Mouse (Mus musculus): ENCODE results near the gene Slx4ip. TPM values are rescaled to one million over a fixed set of nuclear protein-coding genes. Genes with fewer than 3 reads are reported as not detected.

Slx4ip gene
- total RNA-seq, 2 experiments from 2014 or later: 9.6 to 10.4 TPM

DNA sequence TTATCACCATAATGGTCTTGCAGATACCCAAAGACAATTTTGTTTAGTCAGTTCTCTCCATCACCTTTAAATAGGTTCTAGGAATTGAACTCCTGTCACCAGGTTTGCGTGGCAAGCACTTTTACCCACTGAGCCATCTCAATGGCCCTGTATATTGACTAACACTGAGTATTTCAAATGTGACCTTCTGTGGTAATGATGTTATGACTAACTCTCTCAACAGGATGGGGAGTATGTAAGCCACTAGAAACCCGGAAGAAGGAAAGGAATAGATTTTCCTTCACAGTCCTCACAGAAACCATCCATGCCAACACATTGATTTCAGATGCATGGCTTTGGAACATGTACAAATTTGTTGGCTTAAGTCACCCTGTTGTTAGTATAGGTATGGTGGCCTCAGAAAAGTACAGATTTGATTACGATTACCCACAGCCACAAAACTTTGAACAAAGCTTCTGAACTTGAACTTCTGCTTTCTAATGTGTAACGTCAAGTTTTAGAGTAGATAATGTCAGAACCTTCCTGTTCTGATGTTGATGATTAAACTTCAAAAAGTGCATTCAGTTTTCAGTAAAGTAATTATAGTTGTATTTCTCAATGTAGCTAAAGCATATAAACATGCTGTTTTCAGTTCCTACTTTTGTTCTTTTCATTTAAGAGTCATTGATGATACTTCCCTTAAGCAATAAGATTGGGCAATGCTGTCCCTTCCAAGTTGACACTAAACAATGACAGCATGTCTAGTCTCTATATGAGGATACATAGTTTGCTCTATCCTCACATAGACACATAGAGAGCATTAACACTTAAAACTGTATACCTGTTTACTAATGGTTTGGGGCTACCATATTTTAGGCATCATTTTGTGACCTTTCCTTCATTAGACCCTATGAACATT lies 45.6 kb downstream of the Slx4ip start:
- DNase-seq (ENCODE audit: extremely low spot score in 1 of 2, low spot score in 2 of 2): no peak
- intact Hi-C loops (cut with DNase I): no loop called here

- intact Hi-C loops (cut with DNase I): no loop called here
- no peak for DNase-seq (ENCODE audit: extremely low spot score in 1 of 2, low spot score in 2 of 2)
Observed at GRCm38 (mm10) chr2:136938249-136938648, 47.2 kb downstream of the Slx4ip start.

- DNase-seq (ENCODE audit: extremely low spot score in 1 of 2, low spot score in 2 of 2): no peak
- intact Hi-C loops (cut with DNase I): no loop called here
Observed at GRCm38 (mm10) chr2:136946297-136946696, 55.3 kb downstream of the Slx4ip start.

- intact Hi-C loops (cut with DNase I): no loop called here
- DNase-seq (ENCODE audit: extremely low spot score in 1 of 2, low spot score in 2 of 2): no peak
Observed at GRCm38 (mm10) chr2:136947500-136947899, 56.5 kb downstream of the Slx4ip start.

- DNase-seq (ENCODE audit: extremely low spot score in 1 of 2, low spot score in 2 of 2): peak; percentile 5 to 53
- intact Hi-C loops (cut with DNase I): no loop called here
Observed at GRCm38 (mm10) chr2:136947937-136948336, 56.9 kb downstream of the Slx4ip start.

- intact Hi-C loops (cut with DNase I): no loop called here
- no peak for DNase-seq (ENCODE audit: extremely low spot score in 1 of 2, low spot score in 2 of 2)
Observed at GRCm38 (mm10) chr2:136952238-136952637, 61.2 kb downstream of the Slx4ip start.

- no peak for DNase-seq (ENCODE audit: extremely low spot score in 1 of 2, low spot score in 2 of 2)
- intact Hi-C loops (cut with DNase I): no loop called here
Observed at GRCm38 (mm10) chr2:136955726-136956571, 64.9 kb downstream of the Slx4ip start.

DNA sequence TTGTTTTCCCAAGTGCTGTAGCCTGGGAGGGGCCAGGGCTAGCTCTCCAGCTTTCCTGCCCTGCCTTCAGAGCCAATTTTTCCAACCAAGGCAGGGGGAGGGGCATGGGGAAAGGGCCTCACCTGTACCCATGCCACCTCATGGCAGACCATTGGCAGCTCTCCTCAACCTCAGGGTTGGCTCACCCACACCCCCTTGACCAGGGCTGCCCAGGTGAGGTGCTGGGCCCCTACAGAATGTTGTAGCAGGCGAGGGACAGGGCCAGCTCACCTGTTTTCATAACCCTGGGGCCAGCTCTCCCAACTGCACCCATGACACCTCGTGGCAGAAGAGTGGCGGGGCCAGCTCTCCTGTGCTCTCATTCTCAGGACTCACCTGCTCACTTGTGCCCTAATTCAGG lies 67.7 kb downstream of the Slx4ip start:
- DNase-seq (ENCODE audit: extremely low spot score in 1 of 2, low spot score in 2 of 2): no peak
- intact Hi-C loops (cut with DNase I): no loop called here

DNA sequence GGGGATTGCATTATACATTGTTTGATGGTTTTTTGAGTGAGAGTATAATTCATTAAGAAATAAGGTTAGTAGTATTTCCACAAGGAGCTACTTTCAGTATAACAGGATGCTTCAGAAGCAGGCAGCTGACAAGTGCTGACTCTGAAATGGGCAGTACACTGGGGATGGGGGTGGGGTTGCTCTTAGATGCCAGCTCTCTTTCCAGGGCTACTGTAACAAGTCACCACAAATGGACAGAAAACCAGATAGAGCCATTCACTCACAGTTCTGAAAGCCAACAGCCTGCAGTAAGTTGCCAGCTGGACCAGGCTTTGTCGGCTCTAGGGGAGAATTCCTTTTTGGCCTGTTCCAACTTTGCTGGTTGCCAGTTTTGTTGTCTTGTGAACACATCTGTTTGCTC lies 84.8 kb downstream of the Slx4ip start:
- DNase-seq (ENCODE audit: extremely low spot score in 1 of 2, low spot score in 2 of 2): no peak

GRCm38 (mm10) chr2:136979056-136979772 lies 88.2 kb downstream of the Slx4ip start:
- intact Hi-C loops (cut with DNase I): no loop called here
- DNase-seq (ENCODE audit: extremely low spot score in 1 of 2, low spot score in 2 of 2): no peak

More for the DNA sequence above, 84.8 kb downstream of the Slx4ip start:
- intact Hi-C loops (cut with DNase I): no loop called here

GRCm38 (mm10) chr2:136981062-136981879 lies 90.3 kb downstream of the Slx4ip start:
- DNase-seq (ENCODE audit: extremely low spot score in 1 of 2, low spot score in 2 of 2): no peak
- intact Hi-C loops (cut with DNase I): no loop called here

DNA sequence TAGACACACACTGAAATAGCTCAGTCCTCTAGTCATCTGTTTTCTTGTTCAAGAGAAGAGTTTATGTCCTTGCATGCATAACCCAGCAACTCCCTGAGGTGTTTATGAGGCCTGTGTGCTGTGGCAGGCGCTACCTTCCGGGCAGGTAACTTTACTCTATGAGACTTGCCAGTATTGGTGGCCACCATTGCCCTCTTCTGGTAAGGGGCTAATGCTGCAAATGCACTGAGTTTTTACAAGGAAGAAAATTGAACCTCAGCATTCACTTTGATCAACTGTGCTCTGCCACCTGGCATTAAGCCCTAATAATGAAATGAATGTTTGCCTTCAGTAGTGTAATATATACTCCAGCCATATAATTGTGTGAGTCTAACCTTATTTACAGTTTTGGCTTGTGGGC lies 92.9 kb downstream of the Slx4ip start:
- intact Hi-C loops (cut with DNase I): no loop called here
- DNase-seq (ENCODE audit: extremely low spot score in 1 of 2, low spot score in 2 of 2): no peak

- intact Hi-C loops (cut with DNase I): no loop called here
- no peak for DNase-seq (ENCODE audit: extremely low spot score in 1 of 2, low spot score in 2 of 2)
Observed at GRCm38 (mm10) chr2:136985998-136986730, 95.1 kb downstream of the Slx4ip start.

- intact Hi-C loops (cut with DNase I): no loop called here
- no peak for DNase-seq (ENCODE audit: extremely low spot score in 1 of 2, low spot score in 2 of 2)
Observed at GRCm38 (mm10) chr2:136993116-136993515, 102.1 kb downstream of the Slx4ip start.

DNA sequence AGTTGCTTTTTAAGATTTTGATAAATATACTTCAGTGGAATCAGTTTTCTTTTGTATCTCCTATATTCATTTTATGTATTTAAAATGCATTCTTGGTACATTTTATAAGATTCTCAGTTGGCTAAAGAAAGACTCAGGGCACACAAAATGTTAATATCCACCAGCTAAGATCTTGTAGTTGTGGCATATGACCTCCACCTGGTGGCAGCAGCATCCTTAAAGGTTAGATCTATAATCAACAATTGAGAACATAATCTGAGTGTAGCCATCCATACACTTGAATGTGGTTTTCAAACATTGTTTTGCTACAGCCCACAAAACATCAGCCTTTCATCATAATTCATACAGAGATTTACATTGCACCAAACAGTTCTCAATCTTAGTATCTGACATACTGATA lies 106.1 kb downstream of the Slx4ip start:
- DNase-seq (ENCODE audit: extremely low spot score in 1 of 2, low spot score in 2 of 2): peak in 1 of 2 experiments; percentile 39
- intact Hi-C loops (cut with DNase I): no loop called here

GRCm38 (mm10) chr2:137002031-137002430 lies 111.0 kb downstream of the Slx4ip start:
- no peak for DNase-seq (ENCODE audit: extremely low spot score in 1 of 2, low spot score in 2 of 2)
- intact Hi-C loops (cut with DNase I): no loop called here

- no peak for DNase-seq (ENCODE audit: extremely low spot score in 1 of 2, low spot score in 2 of 2)
- intact Hi-C loops (cut with DNase I): no loop called here
Observed at GRCm38 (mm10) chr2:137006656-137007055, 115.6 kb downstream of the Slx4ip start.

- intact Hi-C loops (cut with DNase I): no loop called here
- DNase-seq (ENCODE audit: extremely low spot score in 1 of 2, low spot score in 2 of 2): no peak
Observed at GRCm38 (mm10) chr2:137011980-137012379, 121.0 kb downstream of the Slx4ip start.
